Mouse (Mus musculus): Measurements from ENCODE around the gene Tmtc4. TPM values are rescaled to one million over a fixed set of nuclear protein-coding genes. Genes with fewer than 3 reads are reported as not detected.

The Tmtc4 gene
- total and polyA plus RNA-seq, 2 experiments from 2014 or later = 9.3 to 17.2 TPM

DNA sequence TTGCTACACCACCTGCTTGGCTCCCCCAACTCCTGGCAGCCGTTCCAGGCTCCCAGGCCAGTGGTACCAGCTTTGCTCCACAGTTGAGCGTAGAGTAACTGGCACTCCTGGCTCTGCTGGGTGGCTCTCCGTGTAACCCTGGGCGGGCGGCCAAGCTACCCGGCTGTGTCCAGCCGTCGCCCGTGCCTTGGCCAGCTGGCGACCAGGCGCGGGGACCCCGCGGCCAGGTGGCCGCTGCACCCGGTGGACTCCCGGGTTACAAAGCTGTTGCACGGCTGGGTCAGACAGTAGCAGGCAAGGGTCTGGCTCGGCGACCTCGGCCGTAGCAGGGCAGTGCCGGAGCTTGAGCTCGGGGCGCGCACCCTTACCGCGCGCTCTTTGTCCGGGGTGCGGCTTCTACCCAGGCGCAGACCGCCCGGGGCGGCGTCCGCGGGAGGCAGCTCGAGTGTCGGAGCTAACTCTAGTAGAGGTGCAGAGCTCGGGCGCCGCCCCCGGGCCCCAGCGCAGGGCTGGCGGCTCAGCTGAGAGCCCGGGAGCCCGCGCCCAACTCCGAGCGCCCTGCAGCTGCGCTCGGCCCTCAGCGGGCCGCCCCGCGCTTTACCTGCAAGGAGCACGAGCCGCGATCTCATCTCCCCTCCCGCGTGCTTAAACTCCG lies 1.1 kb downstream of the Tmtc4 start:
- H3K4me1 ChIP-seq (ENCODE audit: control insufficient read depth, insufficient read depth) = 0 out of 2 replicates have a peak, but pooled peaks cover 9% of the 10 kb centered on the region
- peak overlapping the region; percentile 98 for H3K4me2 ChIP-seq (ENCODE audit: low read depth, low read length)
- peak overlapping the region; percentile 67 for H3K9ac ChIP-seq (replicated peaks; ENCODE audit: low read depth, low read length)
- ATAC-seq (ENCODE audit: insufficient read depth, low read depth) = peak; percentile 81
- peak overlapping the region; percentile 74 for H3K4me3 ChIP-seq (ENCODE audit: low read depth, low read length)
- peak overlapping the region; percentile 89 for H3K27ac ChIP-seq (ENCODE audit: low read depth)
- peak; percentile 26 for DNase-seq (ENCODE audit: low spot score)
- WGBS = under 1% methylated on average over 42 of the region's 63 CpGs
- TF ChIP-seq EP300 (IDR thresholded peaks at IDR 0.05; ENCODE audit: low read depth) (no peak), CTCF (IDR thresholded peaks at IDR 0.05; ENCODE audit: low read depth) (no peak)
- no peaks in the 10 kb centered on the region for H3K27me3 ChIP-seq (ENCODE audit: control insufficient read depth, insufficient read depth, low read length)
- no peaks in the 10 kb centered on the region for H3K36me3 ChIP-seq (replicated peaks; ENCODE audit: control insufficient read depth, insufficient read depth, low read length)
- no peaks in the 10 kb centered on the region for H3K9me3 ChIP-seq (replicated peaks; ENCODE audit: control insufficient read depth, low read length)

DNA sequence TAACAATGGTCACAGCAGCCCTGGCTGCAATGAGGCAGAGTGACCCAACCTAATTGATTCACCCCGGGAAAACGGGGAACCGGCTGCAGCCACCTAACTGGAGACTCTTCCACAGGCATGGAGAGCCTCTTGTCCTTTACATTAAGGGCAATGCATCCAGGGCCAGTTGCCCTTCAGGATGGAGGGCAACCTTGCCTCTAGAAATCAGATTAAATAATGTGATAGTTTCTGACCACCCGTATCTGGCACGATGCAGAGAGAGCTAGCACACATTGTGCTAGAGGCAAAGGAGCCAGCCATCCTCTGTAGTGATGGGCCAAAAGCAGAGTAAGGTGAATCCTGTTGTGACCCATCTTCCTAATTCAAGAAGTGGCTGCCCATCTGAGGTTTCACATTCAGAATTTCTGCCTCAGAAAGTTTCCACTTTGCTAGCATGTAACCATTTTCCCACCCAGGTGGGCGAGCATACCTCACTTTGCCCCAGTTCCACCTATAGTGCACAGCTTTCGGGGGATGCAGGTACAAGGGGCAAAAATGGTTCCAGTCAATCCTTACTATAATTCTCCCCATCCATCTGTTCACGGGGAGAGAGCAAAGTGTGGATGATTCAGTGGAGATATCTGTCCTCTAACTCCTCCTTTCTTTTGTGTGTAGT lies 1.9 kb downstream of the Tmtc4 start:
- no peaks in the 10 kb centered on the region for H3K9me3 ChIP-seq (replicated peaks; ENCODE audit: control insufficient read depth, low read length)
- peak overlapping the region; percentile 98 for H3K4me2 ChIP-seq (ENCODE audit: low read depth, low read length)
- H3K36me3 ChIP-seq (replicated peaks; ENCODE audit: control insufficient read depth, insufficient read depth, low read length) = no peaks in the 10 kb centered on the region
- ATAC-seq (ENCODE audit: insufficient read depth, low read depth) (no peak), DNase-seq (ENCODE audit: low spot score) (no peak)
- 0 out of 2 replicates have a peak, but pooled peaks cover 9% of the 10 kb centered on the region for H3K4me1 ChIP-seq (ENCODE audit: control insufficient read depth, insufficient read depth)
- H3K27ac ChIP-seq (ENCODE audit: low read depth) = no peak overlapping the region; the same call in 1 of the 2 replicates
- peak overlapping the region; percentile 67; the same call in 1 of the 2 replicates for H3K9ac ChIP-seq (replicated peaks; ENCODE audit: low read depth, low read length)
- TF ChIP-seq CTCF (IDR thresholded peaks at IDR 0.05; ENCODE audit: low read depth) = no peak
- no peak for TF ChIP-seq EP300 (IDR thresholded peaks at IDR 0.05; ENCODE audit: low read depth)
- peak overlapping the region; percentile 74 for H3K4me3 ChIP-seq (ENCODE audit: low read depth, low read length)
- no peaks in the 10 kb centered on the region for H3K27me3 ChIP-seq (ENCODE audit: control insufficient read depth, insufficient read depth, low read length)
- WGBS = 62% methylated on average over 8 of the region's 8 CpGs

DNA sequence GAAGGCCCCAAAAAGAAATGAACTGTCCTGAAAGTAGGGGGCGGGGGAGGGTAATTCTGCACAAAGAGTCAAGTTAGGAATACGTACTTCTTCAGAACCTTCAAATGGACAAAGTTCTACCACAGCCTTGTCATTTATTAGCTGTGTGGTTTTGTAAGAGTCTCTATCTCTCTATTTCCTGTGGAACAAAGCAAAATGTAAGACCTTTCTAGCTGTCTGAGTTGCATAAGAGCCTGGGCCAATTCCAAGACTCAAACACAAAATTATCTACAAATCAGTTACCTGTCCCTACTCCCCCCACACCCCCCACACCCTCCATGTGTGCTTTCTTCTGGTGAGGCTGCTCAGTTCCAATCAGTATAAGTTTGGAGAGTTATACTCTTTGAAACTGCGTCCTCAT lies 5.0 kb downstream of the Tmtc4 start:
- no peak for DNase-seq (ENCODE audit: low spot score)
- ATAC-seq (ENCODE audit: insufficient read depth, low read depth) = no peak
- no peak overlapping the region for H3K4me3 ChIP-seq (ENCODE audit: low read depth, low read length)
- no peak overlapping the region for H3K27ac ChIP-seq (ENCODE audit: low read depth)
- WGBS = 85% methylated on average over 3 of the region's 3 CpGs
- no peaks in the 10 kb centered on the region for H3K27me3 ChIP-seq (ENCODE audit: control insufficient read depth, insufficient read depth, low read length)
- H3K9ac ChIP-seq (replicated peaks; ENCODE audit: low read depth, low read length) = no peak overlapping the region
- no peak overlapping the region for H3K4me2 ChIP-seq (ENCODE audit: low read depth, low read length)
- no peaks in the 10 kb centered on the region for H3K36me3 ChIP-seq (replicated peaks; ENCODE audit: control insufficient read depth, insufficient read depth, low read length)
- TF ChIP-seq EP300 (IDR thresholded peaks at IDR 0.05; ENCODE audit: low read depth) (no peak), CTCF (IDR thresholded peaks at IDR 0.05; ENCODE audit: low read depth) (no peak)
- no peaks in the 10 kb centered on the region for H3K9me3 ChIP-seq (replicated peaks; ENCODE audit: control insufficient read depth, low read length)
- 0 out of 2 replicates have a peak, but pooled peaks cover 9% of the 10 kb centered on the region for H3K4me1 ChIP-seq (ENCODE audit: control insufficient read depth, insufficient read depth)

DNA sequence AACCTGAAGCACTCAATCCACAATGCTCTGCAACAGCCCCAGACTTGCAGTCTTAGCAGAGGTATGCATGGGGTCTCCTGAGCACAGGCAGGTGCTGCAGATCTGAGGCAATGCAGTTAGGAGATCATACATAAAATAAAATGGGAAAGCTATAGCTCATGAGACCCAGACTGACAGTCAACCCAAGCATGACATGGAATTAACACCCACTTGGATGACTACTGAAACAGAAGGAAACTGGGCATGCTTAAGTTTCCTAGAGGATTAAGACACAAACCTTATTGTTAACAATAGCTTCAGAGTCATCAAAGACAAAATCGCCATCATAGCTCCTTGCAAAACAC lies 6.1 kb downstream of the Tmtc4 start:
- Histone ChIP-seq H3K9me3 (replicated peaks; ENCODE audit: control insufficient read depth, low read length) (no peaks in the 10 kb centered on the region), H3K27ac (ENCODE audit: low read depth) (no peak overlapping the region), H3K4me2 (ENCODE audit: low read depth, low read length) (no peak overlapping the region), H3K4me3 (ENCODE audit: low read depth, low read length) (no peak overlapping the region), H3K27me3 (ENCODE audit: control insufficient read depth, insufficient read depth, low read length) (no peaks in the 10 kb centered on the region), H3K4me1 (ENCODE audit: control insufficient read depth, insufficient read depth) (0 out of 2 replicates have a peak, but pooled peaks cover 9% of the 10 kb centered on the region), H3K36me3 (replicated peaks; ENCODE audit: control insufficient read depth, insufficient read depth, low read length) (no peaks in the 10 kb centered on the region), H3K9ac (replicated peaks; ENCODE audit: low read depth, low read length) (no peak overlapping the region)
- ATAC-seq (ENCODE audit: insufficient read depth, low read depth) = no peak
- WGBS = 83% methylated on average over 1 of the region's 1 CpGs
- TF ChIP-seq CTCF (IDR thresholded peaks at IDR 0.05; ENCODE audit: low read depth) = no peak
- TF ChIP-seq EP300 (IDR thresholded peaks at IDR 0.05; ENCODE audit: low read depth) = no peak
- no peak for DNase-seq (ENCODE audit: low spot score)

DNA sequence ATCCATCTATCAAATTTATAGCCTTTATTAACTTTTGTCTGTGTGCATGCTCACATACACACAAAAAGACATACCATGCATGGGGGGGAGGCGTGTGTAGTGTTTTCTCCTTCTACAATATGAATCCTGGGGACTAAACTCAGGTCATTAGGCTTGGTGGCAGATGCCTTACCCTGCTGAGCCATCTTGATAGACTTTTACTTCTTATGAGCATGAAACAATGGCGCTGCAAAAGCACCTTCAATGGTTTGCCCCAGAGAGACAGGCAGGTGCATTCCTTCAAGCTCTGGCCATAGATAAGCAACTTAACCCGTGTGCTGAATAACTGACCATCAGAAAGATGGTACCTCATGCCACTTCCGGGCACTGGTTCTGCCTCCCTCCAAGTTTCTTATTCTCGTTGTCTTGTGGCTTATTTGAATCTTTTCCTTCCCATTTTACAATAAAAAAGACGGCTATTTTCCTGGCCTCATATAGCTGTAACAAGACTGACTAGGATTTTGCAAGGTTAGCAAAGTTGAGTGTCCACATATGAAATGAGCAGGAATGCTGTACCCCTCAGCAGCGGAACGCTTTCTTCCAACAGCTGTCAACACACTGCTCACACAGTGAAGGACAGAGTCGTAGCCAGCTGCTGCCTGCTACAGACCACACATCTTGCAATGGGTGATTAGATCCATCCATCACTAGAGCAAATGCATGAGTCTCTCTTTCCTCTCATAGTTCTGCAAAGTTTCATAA lies 6.6 kb downstream of the Tmtc4 start:
- DNase-seq (ENCODE audit: low spot score) (no peak), ATAC-seq (ENCODE audit: insufficient read depth, low read depth) (no peak; the same call in 1 of the 2 replicates)
- Histone ChIP-seq H3K36me3 (replicated peaks; ENCODE audit: control insufficient read depth, insufficient read depth, low read length) (no peaks in the 10 kb centered on the region), H3K9ac (replicated peaks; ENCODE audit: low read depth, low read length) (no peak overlapping the region), H3K9me3 (replicated peaks; ENCODE audit: control insufficient read depth, low read length) (no peaks in the 10 kb centered on the region), H3K4me3 (ENCODE audit: low read depth, low read length) (no peak overlapping the region), H3K27ac (ENCODE audit: low read depth) (no peak overlapping the region), H3K27me3 (ENCODE audit: control insufficient read depth, insufficient read depth, low read length) (no peaks in the 10 kb centered on the region), H3K4me1 (ENCODE audit: control insufficient read depth, insufficient read depth) (0 out of 2 replicates have a peak, but pooled peaks cover 4% of the 10 kb centered on the region), H3K4me2 (ENCODE audit: low read depth, low read length) (no peak overlapping the region)
- 52% methylated on average over 9 of the region's 9 CpGs for WGBS
- TF ChIP-seq EP300 (IDR thresholded peaks at IDR 0.05; ENCODE audit: low read depth) (no peak), CTCF (IDR thresholded peaks at IDR 0.05; ENCODE audit: low read depth) (no peak)

All from heart, postnatal 0 days (tissue).